Mouse (Mus musculus) myocyte (in vitro differentiated cells): ENCODE measurements around the gene Nfia.

Experiments
- CEBPB ChIP-seq: IDR thresholded peaks from 2 replicates; pipeline ENCODE4 v1.6.1; 2011; ENCODE audit warnings: mild to moderate bottlenecking, moderate library complexity; ENCODE audit not compliant: poor library complexity, insufficient read depth, severe bottlenecking
- E2F4 ChIP-seq: IDR thresholded peaks from one replicate; pipeline ENCODE4 v1.6.1; 2011; ENCODE audit warnings: mild to moderate bottlenecking, control low read depth, moderate library complexity; ENCODE audit not compliant: insufficient read depth
- MAX ChIP-seq: IDR thresholded peaks from one replicate; pipeline ENCODE4 v1.6.1; 2011; ENCODE audit warnings: low read depth, mild to moderate bottlenecking, control low read depth
- MYOD1 ChIP-seq, 3 experiments: IDR thresholded peaks; one replicate each; pipeline ENCODE4 v1.6.1; 2011; ENCODE audit warnings: control low read depth in 2 of 3, low read depth in 2 of 3, mild to moderate bottlenecking in 2 of 3, moderate library complexity in 1 of 3; ENCODE audit not compliant: insufficient read length in 2 of 3, control insufficient read depth in 1 of 3
- MYOG ChIP-seq, 3 experiments: IDR thresholded peaks; one replicate each; pipeline ENCODE4 v1.6.1; 2011; ENCODE audit warnings: control low read depth in 2 of 3, low read depth in 2 of 3, mild to moderate bottlenecking in 2 of 3; ENCODE audit not compliant: insufficient read length in 2 of 3, control insufficient read depth in 1 of 3, insufficient read depth in 1 of 3
- POLR2A ChIP-seq: IDR thresholded peaks from one replicate; pipeline ENCODE4 v1.6.1; 2011; ENCODE audit warnings: low read depth, mild to moderate bottlenecking, control low read depth, moderate library complexity; ENCODE audit not compliant: insufficient read length
- POLR2AphosphoS2 ChIP-seq: IDR thresholded peaks from one replicate; pipeline ENCODE4 v1.6.1; 2011; ENCODE audit warnings: low read depth, control low read depth; ENCODE audit not compliant: insufficient read length
- REST ChIP-seq: IDR thresholded peaks from one replicate; pipeline ENCODE4 v1.6.1; 2011; ENCODE audit warnings: mild to moderate bottlenecking, control low read depth, moderate library complexity; ENCODE audit not compliant: insufficient read depth, insufficient read length
- SRF ChIP-seq: IDR thresholded peaks from one replicate; pipeline ENCODE4 v1.6.1; 2011; ENCODE audit warnings: low read depth; ENCODE audit not compliant: control insufficient read depth, insufficient read length
- TCF12 ChIP-seq: IDR thresholded peaks from one replicate; pipeline ENCODE4 v1.6.1; 2011; ENCODE audit warnings: mild to moderate bottlenecking, control low read depth; ENCODE audit not compliant: poor library complexity, insufficient read depth, severe bottlenecking
- USF1 ChIP-seq: IDR thresholded peaks from one replicate; pipeline ENCODE4 v1.6.1; 2011; ENCODE audit warnings: low read depth, mild to moderate bottlenecking, control low read depth, moderate library complexity

- TF ChIP-seq POLR2A (no peak), USF1 (no peak), MAX (no peak), MYOD1 (IDR thresholded peaks at IDR 0.05; ENCODE audit: control insufficient read depth in 1 of 3, insufficient read length in 2 of 3, low read depth in 2 of 3) (no peak), CEBPB (no peak), TCF12 (no peak), E2F4 (no peak), POLR2AphosphoS2 (no peak), MYOG (IDR thresholded peaks at IDR 0.05; ENCODE audit: control insufficient read depth in 1 of 3, insufficient read depth in 1 of 3, insufficient read length in 2 of 3, low read depth in 2 of 3) (no peak), REST (no peak), SRF (no peak)
Measured at GRCm38 (mm10) chr4:97871770-97872439, 99.4 kb downstream of the Nfia start.
